Mouse (Mus musculus) limb, embryonic 10.5 days (tissue): ENCODE measurements around the gene Rbm4b. TPM values are rescaled to one million over a fixed set of nuclear protein-coding genes. Genes with fewer than 3 reads are reported as not detected.
A peak's percentile ranks its signal among the peaks of the same experiment; 100 is the strongest.

Source experiments
- DNase-seq: peaks from one replicate; pipeline ENCODE4 v3.0.0-alpha.2; 2017; ENCODE audit warnings: low spot score
- H3K27ac ChIP-seq: fragments of 300-500 bp; sonication (generic); 2 replicates; pipeline ENCODE4 v1.5.1; 2016; ENCODE audit warnings: mild to moderate bottlenecking
- H3K27me3 ChIP-seq: fragments of 300-500 bp; sonication (generic); 2 replicates; pipeline ENCODE4 v1.6.1; 2016; ENCODE audit warnings: low read depth, mild to moderate bottlenecking; ENCODE audit not compliant: poor library complexity, severe bottlenecking
- H3K36me3 ChIP-seq: fragments of 300-500 bp; sonication (generic); 2 replicates; pipeline ENCODE4 v1.6.1; 2016; ENCODE audit warnings: mild to moderate bottlenecking, moderate library complexity
- H3K4me1 ChIP-seq: fragments of 300-500 bp; sonication (generic); 2 replicates; pipeline ENCODE4 v1.6.1; 2016
- H3K4me3 ChIP-seq: fragments of 300-500 bp; sonication (generic); 2 replicates; pipeline ENCODE4 v1.5.1; 2016; ENCODE audit warnings: mild to moderate bottlenecking, moderate library complexity
- H3K9me3 ChIP-seq: fragments of 300-500 bp; sonication (generic); replicated peaks from 2 replicates; pipeline ENCODE4 v1.6.1; 2016; ENCODE audit warnings: mild to moderate bottlenecking
- WGBS: fragments of 180-500 bp; shearing (Covaris S2); methylation state at CpG from one replicate; pipeline ENCODE4 v1.1.7; 2016; 5-methylcytosine and 5-hydroxymethylcytosine counted together
- polyA plus RNA-seq: library from polyadenylated mRNA; unstranded; fragments of >200 nt; fragmentation: Nextera tagmentation; extraction: Ambion mirVana; gene quantifications from 2 replicates; pipeline ENCODE4 v1.2.1, GENCODE M21; 2016

The Rbm4b gene
- polyA plus RNA-seq, 1 experiment from 2014 or later, result 113 TPM

DNA sequence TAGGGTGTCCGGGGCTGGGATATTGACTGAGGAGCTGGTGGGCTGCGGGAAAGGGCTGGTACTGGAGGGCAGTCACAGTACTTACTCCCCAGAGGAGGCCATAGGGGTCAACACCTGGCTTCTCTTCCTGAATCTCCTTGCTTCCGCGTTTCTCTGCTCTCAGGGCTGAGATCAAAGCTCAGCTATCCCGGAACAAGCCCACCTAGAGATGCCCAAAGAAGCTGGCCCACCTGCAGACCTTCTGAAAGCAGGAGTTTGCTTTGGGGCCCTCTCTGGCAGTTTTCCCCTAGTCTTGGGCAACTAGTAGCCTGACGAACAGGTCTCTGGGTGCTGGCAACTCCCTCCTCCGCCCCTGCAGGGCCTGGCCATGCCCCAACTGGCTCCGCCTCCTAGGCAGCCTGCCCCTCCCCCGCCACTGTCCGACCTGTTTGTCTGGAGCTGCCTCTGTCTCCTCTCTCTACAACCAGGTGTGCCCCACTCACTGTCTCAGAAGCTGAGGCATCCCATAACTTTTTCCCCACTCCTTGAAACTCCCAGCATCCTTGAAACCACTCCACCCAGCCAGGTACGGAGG, 35.5 kb upstream of the Rbm4b start:
- Histone ChIP-seq H3K27ac (peak overlapping the region; percentile 37), H3K36me3 (0 out of 2 replicates have a peak, but pooled peaks cover 4% of the 10 kb centered on the region), H3K4me3 (peak overlapping the region; percentile 18), H3K9me3 (no peaks in the 10 kb centered on the region), H3K27me3 (peaks cover 26% of the 10 kb centered on the region), H3K4me1 (peaks cover 33% of the 10 kb centered on the region)
- 11% methylated on average over 11 of the region's 11 CpGs for WGBS
- peak; percentile 46 for DNase-seq

DNA sequence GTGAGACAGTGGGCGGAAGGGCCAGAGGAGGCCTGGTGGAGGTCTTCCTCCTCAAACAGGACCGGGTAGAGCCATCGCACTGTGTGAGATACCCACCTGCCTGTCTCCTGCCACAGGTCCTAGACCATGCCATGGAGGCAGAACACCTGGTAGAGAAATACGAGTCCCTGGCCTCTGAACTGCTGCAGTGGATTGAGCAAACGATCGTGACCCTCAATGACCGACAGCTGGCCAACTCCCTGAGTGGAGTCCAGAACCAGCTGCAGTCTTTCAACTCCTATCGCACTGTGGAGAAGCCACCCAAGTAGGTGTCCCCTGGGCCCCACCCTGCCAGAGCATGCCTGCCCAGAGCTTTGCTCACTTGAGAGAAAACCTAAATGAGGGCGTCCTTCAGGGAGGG, 27.1 kb upstream of the Rbm4b start:
- no peak for DNase-seq
- H3K4me3 ChIP-seq, result no peak overlapping the region
- peaks cover 28% of the 10 kb centered on the region for H3K36me3 ChIP-seq
- no peaks in the 10 kb centered on the region for H3K4me1 ChIP-seq
- no peaks in the 10 kb centered on the region for H3K27me3 ChIP-seq
- no peaks in the 10 kb centered on the region for H3K9me3 ChIP-seq
- 87% methylated on average over 9 of the region's 9 CpGs for WGBS
- no peak overlapping the region for H3K27ac ChIP-seq

DNA sequence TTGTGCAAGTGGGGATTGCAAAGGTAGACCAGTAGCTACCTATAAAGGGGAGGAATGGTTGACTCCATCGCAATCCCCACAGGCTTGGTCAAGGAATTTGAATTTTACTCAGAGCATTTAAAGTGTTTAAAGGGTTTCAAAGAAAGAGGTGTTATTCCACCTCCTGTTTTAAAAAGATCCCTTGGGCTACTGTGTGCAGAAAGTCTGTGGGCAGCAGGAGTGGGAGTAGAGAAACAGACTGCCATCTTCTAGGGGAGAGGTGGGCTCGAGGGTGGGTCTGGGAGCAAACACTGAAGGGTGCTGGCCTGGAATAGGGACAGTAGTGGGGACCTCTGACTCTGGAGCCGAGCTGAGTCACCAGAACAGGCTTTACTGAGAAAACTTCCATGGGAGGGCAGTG, 23.2 kb upstream of the Rbm4b start:
- WGBS, result 89% methylated on average over 3 of the region's 3 CpGs
- Histone ChIP-seq H3K4me3 (no peak overlapping the region), H3K36me3 (peaks cover 42% of the 10 kb centered on the region), H3K9me3 (no peaks in the 10 kb centered on the region), H3K27me3 (no peaks in the 10 kb centered on the region), H3K27ac (no peak overlapping the region), H3K4me1 (no peaks in the 10 kb centered on the region)
- DNase-seq, result no peak

DNA sequence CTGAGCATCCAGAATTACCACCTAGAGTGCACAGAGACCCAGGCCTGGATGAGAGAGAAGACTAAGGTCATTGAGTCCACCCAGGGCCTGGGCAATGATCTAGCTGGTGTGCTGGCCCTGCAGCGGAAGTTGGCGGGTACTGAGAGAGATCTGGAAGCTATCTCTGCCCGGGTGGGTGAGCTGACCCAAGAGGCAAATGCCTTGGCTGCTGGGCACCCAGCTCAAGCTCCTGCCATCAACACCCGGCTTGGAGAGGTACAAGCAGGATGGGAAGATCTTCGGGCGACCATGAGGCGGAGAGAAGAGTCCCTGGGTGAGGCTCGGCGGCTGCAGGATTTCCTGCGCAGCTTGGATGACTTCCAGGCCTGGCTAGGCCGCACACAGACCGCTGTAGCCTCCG, 18.4 kb upstream of the Rbm4b start:
- DNase-seq, result no peak
- Histone ChIP-seq H3K4me3 (no peak overlapping the region), H3K9me3 (no peaks in the 10 kb centered on the region), H3K27ac (no peak overlapping the region), H3K36me3 (peaks cover 51% of the 10 kb centered on the region), H3K4me1 (no peaks in the 10 kb centered on the region), H3K27me3 (no peaks in the 10 kb centered on the region)
- WGBS, result 92% methylated on average over 13 of the region's 13 CpGs

DNA sequence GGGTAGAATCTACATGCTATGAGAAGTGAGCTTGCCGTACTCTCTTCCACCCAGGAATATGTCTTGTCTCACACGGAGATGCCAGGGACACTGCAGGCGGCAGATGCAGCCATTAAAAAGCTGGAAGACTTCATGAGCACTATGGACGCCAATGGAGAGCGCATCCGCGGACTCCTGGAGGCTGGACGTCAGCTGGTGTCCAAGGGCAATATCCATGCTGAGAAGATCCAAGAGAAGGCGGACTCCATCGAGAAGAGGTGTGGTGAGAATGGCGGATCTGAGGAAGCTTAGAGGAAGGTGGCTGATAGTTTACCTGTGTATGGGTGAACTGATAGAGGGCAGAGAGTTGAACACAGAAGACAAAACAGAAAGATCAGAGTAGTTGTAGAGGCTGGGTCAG, 17.2 kb upstream of the Rbm4b start:
- no peaks in the 10 kb centered on the region for H3K27me3 ChIP-seq
- peaks cover 46% of the 10 kb centered on the region for H3K36me3 ChIP-seq
- no peaks in the 10 kb centered on the region for H3K4me1 ChIP-seq
- WGBS, result 90% methylated on average over 11 of the region's 11 CpGs
- DNase-seq, result no peak
- H3K4me3 ChIP-seq, result no peak overlapping the region
- no peaks in the 10 kb centered on the region for H3K9me3 ChIP-seq
- no peak overlapping the region for H3K27ac ChIP-seq

DNA sequence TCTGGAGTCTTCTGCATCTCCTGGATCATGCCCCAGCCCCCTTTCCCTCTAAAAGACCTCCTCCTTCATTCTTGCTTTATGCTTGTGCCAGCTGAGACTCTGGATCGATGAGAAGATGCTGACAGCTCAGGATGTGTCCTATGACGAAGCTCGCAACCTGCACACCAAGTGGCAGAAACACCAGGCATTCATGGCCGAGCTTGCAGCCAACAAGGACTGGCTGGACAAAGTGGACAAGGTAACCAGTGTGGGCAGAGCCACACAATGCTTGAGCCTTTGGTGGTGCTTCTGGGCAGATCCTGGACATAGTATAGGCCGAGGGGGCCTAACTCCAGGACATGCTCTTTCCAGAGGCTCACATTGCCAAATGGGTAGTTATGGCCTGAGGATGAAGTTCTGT, 16.5 kb upstream of the Rbm4b start:
- WGBS, result 87% methylated on average over 5 of the region's 5 CpGs
- H3K9me3 ChIP-seq, result no peaks in the 10 kb centered on the region
- H3K4me3 ChIP-seq, result no peak overlapping the region
- no peak for DNase-seq
- H3K36me3 ChIP-seq, result peaks cover 46% of the 10 kb centered on the region
- no peak overlapping the region for H3K27ac ChIP-seq
- H3K4me1 ChIP-seq, result no peaks in the 10 kb centered on the region
- no peaks in the 10 kb centered on the region for H3K27me3 ChIP-seq

DNA sequence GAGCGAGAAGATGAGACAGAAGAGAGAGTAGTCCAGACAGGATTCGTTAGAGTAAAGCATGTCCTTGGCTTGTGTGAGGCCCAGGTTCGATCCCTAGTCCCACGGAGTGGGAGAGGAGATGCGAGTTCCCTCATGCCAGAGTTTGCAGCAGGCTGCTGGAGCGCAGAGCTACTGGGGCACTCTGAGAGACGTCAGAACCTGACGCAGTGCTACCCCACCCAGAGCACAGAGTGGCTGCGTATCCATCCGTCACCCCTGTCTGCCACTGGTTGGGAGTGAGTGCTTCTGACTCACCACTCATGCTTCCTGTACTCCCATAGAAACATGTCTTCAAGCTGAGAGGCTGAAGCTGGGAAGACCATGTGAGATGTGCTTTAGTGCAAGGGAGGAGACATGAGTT, 14.8 kb upstream of the Rbm4b start:
- DNase-seq, result no peak
- no peaks in the 10 kb centered on the region for H3K4me1 ChIP-seq
- H3K36me3 ChIP-seq, result peaks cover 56% of the 10 kb centered on the region
- H3K9me3 ChIP-seq, result no peaks in the 10 kb centered on the region
- no peak overlapping the region for H3K4me3 ChIP-seq
- no peak overlapping the region for H3K27ac ChIP-seq
- WGBS, result 80% methylated on average over 10 of the region's 10 CpGs
- no peaks in the 10 kb centered on the region for H3K27me3 ChIP-seq

DNA sequence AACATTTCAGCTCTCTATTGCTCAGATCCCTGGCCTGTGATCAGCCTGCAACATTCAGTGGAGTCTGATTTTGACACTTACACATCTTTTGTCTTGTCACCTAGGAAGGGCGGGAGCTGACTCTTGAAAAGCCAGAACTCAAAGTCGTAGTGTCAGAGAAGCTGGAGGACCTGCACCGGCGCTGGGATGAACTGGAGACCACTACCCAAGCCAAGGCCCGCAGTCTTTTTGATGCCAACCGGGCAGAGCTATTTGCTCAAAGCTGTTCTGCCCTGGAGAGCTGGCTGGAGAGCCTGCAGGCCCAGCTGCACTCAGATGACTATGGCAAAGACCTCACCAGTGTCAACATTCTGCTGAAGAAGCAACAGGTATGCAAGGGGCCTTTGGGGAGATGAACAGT, 14.1 kb upstream of the Rbm4b start:
- no peak overlapping the region for H3K4me3 ChIP-seq
- WGBS, result 92% methylated on average over 6 of the region's 6 CpGs
- no peaks in the 10 kb centered on the region for H3K4me1 ChIP-seq
- peaks cover 57% of the 10 kb centered on the region for H3K36me3 ChIP-seq
- H3K9me3 ChIP-seq, result no peaks in the 10 kb centered on the region
- no peak for DNase-seq
- no peaks in the 10 kb centered on the region for H3K27me3 ChIP-seq
- no peak overlapping the region for H3K27ac ChIP-seq

DNA sequence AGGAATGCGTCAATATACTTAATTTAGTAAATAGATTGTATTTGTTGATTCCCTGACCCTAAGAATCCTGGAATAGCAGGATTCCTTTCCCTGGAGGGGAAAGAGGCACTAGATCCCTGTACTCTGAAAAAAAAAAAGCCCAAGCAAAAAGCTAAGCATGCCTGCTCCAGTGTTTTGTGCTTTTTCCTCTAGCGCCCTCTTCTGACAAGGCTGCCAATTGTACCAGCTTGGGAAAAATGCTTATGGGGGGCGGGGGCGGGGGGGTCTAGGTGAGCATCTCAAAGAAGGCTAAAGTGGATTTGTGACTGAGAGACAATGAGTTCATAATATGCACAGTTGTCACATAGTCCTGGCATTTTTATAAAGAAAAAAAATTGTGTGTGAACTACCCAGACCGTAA, 12.8 kb upstream of the Rbm4b start:
- Histone ChIP-seq H3K27me3 (no peaks in the 10 kb centered on the region), H3K27ac (no peak overlapping the region), H3K36me3 (peaks cover 54% of the 10 kb centered on the region), H3K4me1 (no peaks in the 10 kb centered on the region), H3K9me3 (no peaks in the 10 kb centered on the region), H3K4me3 (no peak overlapping the region)
- DNase-seq, result no peak
- 45% methylated on average over 5 of the region's 5 CpGs for whole genome bisulfite sequencing

DNA sequence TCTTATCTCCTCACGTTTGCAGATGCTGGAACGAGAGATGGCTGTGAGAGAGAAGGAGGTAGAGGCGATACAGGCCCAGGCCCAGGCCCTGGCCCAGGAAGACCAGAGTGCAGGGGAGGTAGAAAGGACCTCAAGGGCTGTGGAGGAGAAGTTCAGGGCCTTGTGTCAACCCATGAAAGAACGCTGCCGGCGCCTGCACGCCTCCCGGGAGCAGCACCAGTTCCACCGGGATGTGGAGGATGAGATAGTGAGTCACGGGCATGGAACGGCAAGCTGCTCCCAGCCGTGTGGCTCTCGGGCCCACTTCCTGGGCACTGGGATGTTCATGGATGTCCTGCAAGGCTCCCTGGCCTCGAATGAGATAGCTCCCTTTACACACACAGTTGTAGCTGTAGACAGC, 12.3 kb upstream of the Rbm4b start:
- Histone ChIP-seq H3K27me3 (no peaks in the 10 kb centered on the region), H3K9me3 (no peaks in the 10 kb centered on the region), H3K4me3 (no peak overlapping the region), H3K27ac (no peak overlapping the region), H3K36me3 (peaks cover 57% of the 10 kb centered on the region), H3K4me1 (no peaks in the 10 kb centered on the region)
- WGBS, result 86% methylated on average over 14 of the region's 14 CpGs
- DNase-seq, result no peak

DNA sequence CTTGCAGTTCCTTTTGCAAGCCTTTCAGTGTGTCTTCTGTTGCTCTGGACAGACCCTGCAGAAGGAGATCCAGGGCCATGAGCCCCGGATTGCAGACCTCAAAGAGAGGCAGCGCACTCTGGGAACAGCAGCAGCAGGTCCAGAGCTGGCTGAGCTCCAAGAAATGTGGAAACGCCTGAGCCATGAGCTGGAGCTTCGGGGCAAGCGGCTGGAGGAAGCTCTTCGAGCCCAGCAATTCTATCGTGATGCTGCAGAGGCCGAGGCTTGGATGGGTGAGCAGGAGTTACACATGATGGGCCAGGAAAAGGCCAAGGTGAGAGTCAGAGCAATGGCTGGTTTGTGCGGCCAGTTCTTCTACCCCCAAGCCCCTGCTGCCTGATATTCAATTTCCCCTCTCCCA, 11.2 kb upstream of the Rbm4b start:
- WGBS, result 94% methylated on average over 9 of the region's 9 CpGs
- no peaks in the 10 kb centered on the region for H3K9me3 ChIP-seq
- peaks cover 56% of the 10 kb centered on the region for H3K36me3 ChIP-seq
- no peak overlapping the region for H3K27ac ChIP-seq
- H3K4me3 ChIP-seq, result no peak overlapping the region
- H3K4me1 ChIP-seq, result no peaks in the 10 kb centered on the region
- H3K27me3 ChIP-seq, result no peaks in the 10 kb centered on the region
- no peak for DNase-seq

DNA sequence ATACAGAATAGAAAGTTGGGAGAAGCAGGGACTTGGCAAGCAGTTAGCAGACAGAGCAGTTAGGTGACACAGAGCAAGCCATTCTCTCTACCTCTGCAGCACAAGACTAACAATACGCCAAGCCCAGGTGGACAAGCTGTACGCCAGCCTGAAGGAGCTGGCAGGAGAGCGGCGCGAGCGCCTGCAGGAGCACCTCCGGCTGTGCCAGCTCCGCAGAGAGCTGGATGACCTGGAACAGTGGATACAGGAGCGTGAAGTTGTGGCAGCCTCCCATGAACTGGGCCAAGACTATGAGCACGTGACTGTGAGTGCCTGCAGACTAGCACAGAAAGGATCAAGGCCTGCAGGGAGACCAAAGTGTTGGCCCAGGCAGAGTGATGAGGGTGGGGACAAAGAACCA, 10.6 kb upstream of the Rbm4b start:
- Histone ChIP-seq H3K27me3 (no peaks in the 10 kb centered on the region), H3K27ac (no peak overlapping the region), H3K4me1 (no peaks in the 10 kb centered on the region), H3K4me3 (no peak overlapping the region), H3K36me3 (peaks cover 62% of the 10 kb centered on the region), H3K9me3 (no peaks in the 10 kb centered on the region)
- no peak for DNase-seq
- 94% methylated on average over 10 of the region's 10 CpGs for WGBS

DNA sequence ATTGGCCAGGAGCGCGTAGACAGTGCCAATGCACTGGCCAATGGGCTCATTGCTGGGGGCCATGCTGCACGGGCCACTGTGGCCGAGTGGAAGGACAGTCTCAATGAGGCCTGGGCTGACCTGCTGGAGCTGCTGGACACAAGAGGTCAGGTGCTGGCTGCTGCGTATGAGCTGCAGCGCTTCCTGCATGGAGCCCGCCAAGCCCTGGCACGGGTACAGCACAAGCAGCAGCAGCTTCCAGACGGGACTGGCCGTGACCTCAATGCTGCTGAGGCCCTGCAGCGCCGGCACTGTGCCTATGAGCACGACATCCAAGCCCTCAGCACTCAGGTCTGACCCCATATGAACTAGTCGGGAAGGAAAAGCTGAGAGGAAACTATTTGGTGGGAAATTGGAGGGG, 9.7 kb upstream of the Rbm4b start:
- Histone ChIP-seq H3K4me3 (no peak overlapping the region), H3K36me3 (peaks cover 63% of the 10 kb centered on the region), H3K27ac (no peak overlapping the region), H3K4me1 (no peaks in the 10 kb centered on the region), H3K9me3 (no peaks in the 10 kb centered on the region), H3K27me3 (no peaks in the 10 kb centered on the region)
- DNase-seq, result no peak
- WGBS, result 85% methylated on average over 14 of the region's 14 CpGs

DNA sequence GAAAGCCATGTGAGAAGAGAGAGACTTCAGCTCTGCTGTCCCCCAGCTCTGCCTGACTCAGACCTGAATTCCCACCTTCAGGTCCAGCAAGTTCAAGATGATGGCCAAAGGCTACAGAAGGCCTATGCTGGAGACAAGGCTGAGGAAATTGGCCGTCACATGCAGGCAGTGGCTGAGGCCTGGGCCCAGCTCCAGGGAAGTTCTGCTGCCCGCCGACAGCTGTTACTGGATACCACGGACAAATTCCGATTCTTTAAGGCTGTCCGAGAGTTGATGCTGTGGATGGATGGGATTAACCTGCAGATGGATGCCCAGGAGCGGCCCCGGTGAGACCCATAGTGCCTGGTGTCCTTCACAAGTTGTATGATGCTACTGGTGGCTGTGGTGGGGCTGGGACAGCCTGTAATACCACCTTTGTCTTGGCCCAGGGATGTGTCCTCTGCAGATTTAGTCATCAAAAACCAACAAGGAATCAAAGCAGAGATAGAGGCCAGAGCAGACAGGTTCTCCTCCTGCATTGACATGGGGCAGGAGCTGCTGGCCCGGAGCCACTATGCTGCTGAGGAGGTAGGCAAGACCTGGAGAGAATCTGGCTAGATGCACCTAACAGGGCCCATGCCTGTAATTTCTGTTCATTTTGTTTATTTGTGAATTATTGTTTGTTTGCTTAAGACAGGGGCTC, 8.5 kb upstream of the Rbm4b start:
- Histone ChIP-seq H3K36me3 (peaks cover 66% of the 10 kb centered on the region), H3K4me1 (no peaks in the 10 kb centered on the region), H3K4me3 (no peak overlapping the region), H3K27me3 (no peaks in the 10 kb centered on the region), H3K9me3 (no peaks in the 10 kb centered on the region), H3K27ac (no peak overlapping the region)
- 91% methylated on average over 9 of the region's 9 CpGs for WGBS
- DNase-seq, result no peak
